Mouse (Mus musculus): Measurements from ENCODE around the gene Pafah1b2.

The Pafah1b2 gene

GRCm38 (mm10) chr9:45942916-45943315, 69.6 kb downstream of the Pafah1b2 start:
- no peak for DNase-seq (ENCODE audit: low spot score in 2 of 2)

- no peak for DNase-seq (ENCODE audit: low spot score in 2 of 2)
These were observed 70.0 kb downstream of the Pafah1b2 start for GRCm38 (mm10) chr9:45942464-45942863.

GRCm38 (mm10) chr9:45941329-45941888, 71.1 kb downstream of the Pafah1b2 start:
- DNase-seq (ENCODE audit: low spot score in 2 of 2), result no peak

- DNase-seq (ENCODE audit: low spot score in 2 of 2), result no peak
These were observed 72.7 kb downstream of the Pafah1b2 start for GRCm38 (mm10) chr9:45939794-45940193.

- no peak for DNase-seq (ENCODE audit: low spot score in 2 of 2)
These were observed 73.4 kb downstream of the Pafah1b2 start for GRCm38 (mm10) chr9:45938952-45939637.

- no peak for DNase-seq (ENCODE audit: low spot score in 2 of 2)
These were observed 74.4 kb downstream of the Pafah1b2 start for GRCm38 (mm10) chr9:45938088-45938487.

- DNase-seq (ENCODE audit: low spot score in 2 of 2), result peak in 1 of 2 experiments; percentile 55
These were observed 75.6 kb downstream of the Pafah1b2 start for GRCm38 (mm10) chr9:45936883-45937282.

- no peak for DNase-seq (ENCODE audit: low spot score in 2 of 2)
These were observed 76.8 kb downstream of the Pafah1b2 start, which contains the start of gene Tagln for GRCm38 (mm10) chr9:45935628-45936210. TSS of gene Tagln (minus strand) at chr9:45936058.

GRCm38 (mm10) chr9:45932571-45933415, 79.7 kb downstream of the Pafah1b2 start:
- peak in 1 of 2 experiments; percentile 39 for DNase-seq (ENCODE audit: low spot score in 2 of 2)

GRCm38 (mm10) chr9:45931958-45932357, 80.5 kb downstream of the Pafah1b2 start:
- no peak for DNase-seq (ENCODE audit: low spot score in 2 of 2)

- DNase-seq (ENCODE audit: low spot score in 2 of 2), result no peak
These were observed 83.2 kb downstream of the Pafah1b2 start for GRCm38 (mm10) chr9:45929285-45929684.

GRCm38 (mm10) chr9:45919895-45920294, 92.6 kb downstream of the Pafah1b2 start:
- DNase-seq (ENCODE audit: low spot score in 2 of 2), result no peak

- peak in 1 of 2 experiments; percentile 49 for DNase-seq (ENCODE audit: low spot score in 2 of 2)
These were observed 95.2 kb downstream of the Pafah1b2 start for GRCm38 (mm10) chr9:45917041-45917934.

GRCm38 (mm10) chr9:45915659-45916058, 96.8 kb downstream of the Pafah1b2 start:
- DNase-seq (ENCODE audit: low spot score in 2 of 2), result peak in 1 of 2 experiments; percentile 21
